32 mouse cellular contexts compared by ENCODE assay signal in the genomic region with DNA sequence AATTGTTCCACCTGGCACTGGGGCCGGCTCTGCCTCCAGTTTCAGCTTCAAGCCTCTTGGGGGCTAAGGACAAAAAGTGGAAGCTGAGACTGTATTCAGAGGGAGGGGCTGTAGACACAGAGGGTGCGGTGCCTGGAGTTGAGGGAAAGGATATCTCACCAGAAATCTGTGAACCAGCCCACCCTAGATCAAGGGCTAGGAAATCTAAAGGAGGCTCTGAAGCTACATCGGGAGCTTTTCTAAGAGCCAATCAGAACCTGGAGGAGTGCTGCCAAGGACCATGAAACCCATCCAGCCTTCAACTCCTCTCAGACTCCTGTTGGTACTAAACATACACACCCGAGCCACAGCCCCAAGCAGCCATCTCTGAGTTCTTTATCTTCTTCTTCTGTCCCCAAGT. TPM values are rescaled to one million over a fixed set of nuclear protein-coding genes. Genes with fewer than 3 reads are reported as not detected.
DNase-seq lines count a peak whose midpoint lies in the region; ATAC-seq and TF ChIP-seq lines count a peak whose summit lies in the region.
"Had no signal": no experiment of that assay in that cellular context is flagged by ENCODE, and none has a peak within 500 bp of the region (broad histone marks: within the 10 kb centered on the region; RNA-seq: fewer than 3 reads in every experiment).

No protein-coding gene starts in this region.

- no peak for TF ChIP-seq EP300 in stomach, postnatal 0 days (optimal IDR thresholded peaks at IDR 0.05)

- no peak overlapping the region for H3K27ac ChIP-seq in forebrain, embryonic 10.5 days
- no peak overlapping the region for H3K27ac ChIP-seq in forebrain, embryonic 12.5 days
- H3K27ac ChIP-seq in heart, embryonic 14.5 days (replicated peaks in 1 of 2; ENCODE audit: control insufficient read depth in 1 of 2, insufficient read depth in 1 of 2, low read depth in 2 of 2, low read length in 2 of 2): peak overlapping the region in 1 of 2 experiments; percentile 16; a peak in 1 of 4 replicates
- H3K27ac ChIP-seq in heart, embryonic 11.5 days (ENCODE audit: low read depth, low read length): no peak overlapping the region
- no peak overlapping the region for H3K27ac ChIP-seq in testis, adult 2 months (ENCODE audit: control insufficient read depth, insufficient read depth, low read depth, low read length)
- peak overlapping the region; percentile 88 for H3K27ac ChIP-seq in stomach, postnatal 0 days (replicated peaks)
- H3K27ac ChIP-seq: embryonic facial prominence, embryonic 12.5 days; forebrain, embryonic 13.5 days; hindbrain, embryonic 13.5 days; layer of hippocampus, adult 2 months; limb, embryonic 13.5 days; midbrain, embryonic 12.5 days; neural tube, embryonic 12.5 days had no signal

- peaks cover 10% of the 10 kb centered on the region for H3K4me1 ChIP-seq in forebrain, embryonic 10.5 days
- peaks cover 6% of the 10 kb centered on the region; the same call in 1 of the 2 replicates for H3K4me1 ChIP-seq in forebrain, embryonic 12.5 days
- H3K4me1 ChIP-seq in heart, embryonic 14.5 days (ENCODE audit: control insufficient read depth in 2 of 2, insufficient read depth in 2 of 2, low read length in 2 of 2): peaks cover 12 to 15% of the 10 kb centered on the region in 2 experiments
- H3K4me1 ChIP-seq in heart, embryonic 11.5 days (ENCODE audit: control insufficient read depth, insufficient read depth, low read length): peaks cover 4% of the 10 kb centered on the region; the same call in 1 of the 2 replicates
- H3K4me1 ChIP-seq in testis, adult 2 months (ENCODE audit: control insufficient read depth, insufficient read depth, low read length): peaks cover 12% of the 10 kb centered on the region
- no peaks in the 10 kb centered on the region for H3K4me1 ChIP-seq in stomach, postnatal 0 days (replicated peaks; ENCODE audit: control insufficient read depth, insufficient read depth)
- H3K4me1 ChIP-seq: embryonic facial prominence, embryonic 12.5 days had no signal

- TF ChIP-seq POLR2A in testis, adult 2 months (IDR thresholded peaks at IDR 0.05; ENCODE audit: control insufficient read depth, low read depth, low read length): no peak

- H3K27me3 ChIP-seq in forebrain, embryonic 10.5 days (ENCODE audit: poor library complexity, severe bottlenecking): no peaks in the 10 kb centered on the region
- no peaks in the 10 kb centered on the region for H3K27me3 ChIP-seq in forebrain, embryonic 12.5 days
- H3K27me3 ChIP-seq in heart, embryonic 14.5 days (ENCODE audit: control insufficient read depth, insufficient read depth, low read length): no peaks in the 10 kb centered on the region
- H3K27me3 ChIP-seq in heart, embryonic 11.5 days (ENCODE audit: control insufficient read depth, insufficient read depth, low read length): no peaks in the 10 kb centered on the region
- no peaks in the 10 kb centered on the region for H3K27me3 ChIP-seq in testis, adult 2 months (ENCODE audit: control insufficient read depth, insufficient read depth, low read length)
- no peaks in the 10 kb centered on the region for H3K27me3 ChIP-seq in stomach, postnatal 0 days (ENCODE audit: control insufficient read depth, insufficient read depth, low read length)
- H3K27me3 ChIP-seq: embryonic facial prominence, embryonic 12.5 days; forebrain, embryonic 13.5 days; neural tube, embryonic 12.5 days had no signal

- peak; percentile 11 for DNase-seq in forebrain, embryonic 10.5 days (ENCODE audit: extremely low spot score, low spot score)
- no peak for DNase-seq in testis, postnatal 10 days (ENCODE audit: low spot score)
- DNase-seq in stomach, postnatal 0 days (ENCODE audit: low spot score): no peak
- no peak for DNase-seq in adrenal gland, postnatal 36 days
- DNase-seq: adrenal gland, adult 8-10 months; cerebellum, adult 11 months; cerebellum, adult 9-10 months; gastrocnemius, postnatal 25 days; kidney, adult 9 months; kidney, postnatal 36 days; lung, postnatal 4 days; right cerebral cortex, adult 18-20 months; right cerebral cortex, postnatal 4 days; thymus, adult 18-20 months; thymus, postnatal 25 days had no signal

- WGBS in forebrain, embryonic 10.5 days: 84% methylated on average over 4 of the region's 4 CpGs
- WGBS in forebrain, embryonic 12.5 days: 85% methylated on average over 4 of the region's 4 CpGs
- WGBS in heart, embryonic 14.5 days: 56% methylated on average over 4 of the region's 4 CpGs
- WGBS in heart, embryonic 11.5 days (ENCODE audit: insufficient replicate concordance): 60% methylated on average over 4 of the region's 4 CpGs
- WGBS in stomach, postnatal 0 days: 60% methylated on average over 4 of the region's 4 CpGs

- H3K9ac ChIP-seq in forebrain, embryonic 12.5 days: no peak overlapping the region
- no peak overlapping the region for H3K9ac ChIP-seq in heart, embryonic 14.5 days (ENCODE audit: low read length)
- no peak overlapping the region for H3K9ac ChIP-seq in heart, embryonic 11.5 days (ENCODE audit: low read depth, low read length)
- no peak overlapping the region for H3K9ac ChIP-seq in stomach, postnatal 0 days (ENCODE audit: low read length)
- H3K9ac ChIP-seq: embryonic facial prominence, embryonic 12.5 days; forebrain, embryonic 13.5 days; hindbrain, embryonic 13.5 days; limb, embryonic 13.5 days; midbrain, embryonic 12.5 days; neural tube, embryonic 12.5 days had no signal

- no peak for TF ChIP-seq CTCF in testis, adult 2 months (IDR thresholded peaks at IDR 0.05; ENCODE audit: control insufficient read depth, insufficient read depth, insufficient replicate concordance, low read depth, low read length)
- TF ChIP-seq CTCF in stomach, postnatal 0 days (IDR thresholded peaks at IDR 0.05; ENCODE audit: low read depth): no peak

- peaks cover 7% of the 10 kb centered on the region for H3K36me3 ChIP-seq in forebrain, embryonic 10.5 days (replicated peaks)
- 0 out of 2 replicates have a peak, but pooled peaks cover 4% of the 10 kb centered on the region for H3K36me3 ChIP-seq in forebrain, embryonic 12.5 days (replicated peaks)
- peaks cover 8% of the 10 kb centered on the region for H3K36me3 ChIP-seq in heart, embryonic 14.5 days (ENCODE audit: control insufficient read depth, insufficient read depth, low read length)
- no peaks in the 10 kb centered on the region; the same call in 1 of the 2 replicates for H3K36me3 ChIP-seq in heart, embryonic 11.5 days (ENCODE audit: control insufficient read depth, insufficient read depth, low read length)
- H3K36me3 ChIP-seq in testis, adult 2 months (ENCODE audit: control insufficient read depth, insufficient read depth, low read length): no peaks in the 10 kb centered on the region
- no peaks in the 10 kb centered on the region for H3K36me3 ChIP-seq in stomach, postnatal 0 days (ENCODE audit: control insufficient read depth, insufficient read depth, low read length)
- H3K36me3 ChIP-seq: hindbrain, embryonic 13.5 days; midbrain, embryonic 12.5 days had no signal

- no peak overlapping the region for H3K4me2 ChIP-seq in forebrain, embryonic 12.5 days
- H3K4me2 ChIP-seq in heart, embryonic 14.5 days (ENCODE audit: low read length): peak overlapping the region; percentile 9; the same call in 1 of the 2 replicates
- no peak overlapping the region for H3K4me2 ChIP-seq in heart, embryonic 11.5 days
- no peak overlapping the region for H3K4me2 ChIP-seq in stomach, postnatal 0 days (replicated peaks; ENCODE audit: low read depth)
- H3K4me2 ChIP-seq: embryonic facial prominence, embryonic 12.5 days; forebrain, embryonic 13.5 days; hindbrain, embryonic 13.5 days; limb, embryonic 13.5 days; liver, embryonic 11.5 days; midbrain, embryonic 12.5 days; neural tube, embryonic 12.5 days had no signal

- no peaks in the 10 kb centered on the region for H3K9me3 ChIP-seq in forebrain, embryonic 10.5 days
- H3K9me3 ChIP-seq in forebrain, embryonic 12.5 days: no peaks in the 10 kb centered on the region
- H3K9me3 ChIP-seq in heart, embryonic 14.5 days (ENCODE audit: control insufficient read depth, low read length): 0 out of 2 replicates have a peak, but pooled peaks cover 3% of the 10 kb centered on the region
- no peaks in the 10 kb centered on the region for H3K9me3 ChIP-seq in heart, embryonic 11.5 days (replicated peaks; ENCODE audit: control insufficient read depth, low read length)
- H3K9me3 ChIP-seq in stomach, postnatal 0 days (ENCODE audit: control insufficient read depth, low read length): no peaks in the 10 kb centered on the region
- H3K9me3 ChIP-seq: embryonic facial prominence, embryonic 12.5 days; forebrain, embryonic 13.5 days; neural tube, embryonic 12.5 days had no signal

- no peak overlapping the region for H3K4me3 ChIP-seq in forebrain, embryonic 10.5 days
- H3K4me3 ChIP-seq in forebrain, embryonic 12.5 days (replicated peaks): no peak overlapping the region
- no peak overlapping the region for H3K4me3 ChIP-seq in heart, embryonic 14.5 days (ENCODE audit: control insufficient read depth in 1 of 2, insufficient read depth in 1 of 2, low read depth in 1 of 2, low read length in 2 of 2)
- no peak overlapping the region for H3K4me3 ChIP-seq in heart, embryonic 11.5 days (ENCODE audit: low read depth, low read length)
- H3K4me3 ChIP-seq in testis, adult 2 months (ENCODE audit: control insufficient read depth, low read depth, low read length): peak overlapping the region; percentile 41
- no peak overlapping the region for H3K4me3 ChIP-seq in stomach, postnatal 0 days (ENCODE audit: low read depth, low read length)
- H3K4me3 ChIP-seq: embryonic facial prominence, embryonic 12.5 days; erythroblast, embryonic 14.5 days; forebrain, embryonic 13.5 days; hindbrain, embryonic 13.5 days; layer of hippocampus, adult 2 months; limb, embryonic 13.5 days; megakaryocyte, embryonic 14.5 days; midbrain, embryonic 12.5 days; myocyte; neural tube, embryonic 12.5 days had no signal

- ATAC-seq in forebrain, embryonic 12.5 days (ENCODE audit: low FRiP score): no peak
- no peak for ATAC-seq in heart, embryonic 14.5 days (ENCODE audit: insufficient number of reproducible peaks, insufficient read depth, low FRiP score, low read depth)
- no peak for ATAC-seq in heart, embryonic 11.5 days (replicated peaks; ENCODE audit: insufficient number of reproducible peaks, low FRiP score, low TSS enrichment)
- no peak for ATAC-seq in stomach, postnatal 0 days (ENCODE audit: low FRiP score, low TSS enrichment)
- ATAC-seq: activated CD4-positive, CD25-positive, alpha-beta regulatory T cell, adult 4 months; forebrain, embryonic 13.5 days; intestine, embryonic 16.5 days had no signal

RNA-seq across cellular contexts. Expression of a gene that starts 29.6 kb away (rescaled TPM):
- 217 and 218 TPM in 2 replicates for polyA plus RNA-seq in forebrain, embryonic 10.5 days (2016; fragmentation: Nextera tagmentation; extraction: Ambion mirVana)
- 248 and 252 TPM in 2 replicates for polyA plus RNA-seq in forebrain, embryonic 12.5 days (2016; fragmentation: Nextera tagmentation; extraction: Ambion mirVana)
- polyA plus RNA-seq in heart, embryonic 14.5 days (2014; fragmentation: Nextera tagmentation; extraction: Ambion mirVana): 208 and 222 TPM in 2 replicates
- polyA plus RNA-seq in heart, embryonic 11.5 days (2014; fragmentation: Nextera tagmentation; extraction: Ambion mirVana): 201 and 216 TPM in 2 replicates
- 212 and 286 TPM in 2 replicates for polyA plus RNA-seq in testis, adult 2 months (2012; rRNA removed)
- polyA plus RNA-seq in stomach, postnatal 0 days (2015; fragmentation: Nextera tagmentation; extraction: Ambion mirVana): 193 and 199 TPM in 2 replicates
- 100 to 1,000 TPM; 205 to 206 TPM for total RNA-seq in adrenal gland, postnatal 36 days (2021)
